Mouse (Mus musculus) myocyte (in vitro differentiated cells): ENCODE measurements around the gene Ino80d. TPM values are rescaled to one million over a fixed set of nuclear protein-coding genes. Genes with fewer than 3 reads are reported as not detected.

Source experiments
- H3K27me3 ChIP-seq: one replicate; pipeline ENCODE4 v1.6.1; 2011; ENCODE audit not compliant: control insufficient read depth, insufficient read depth, insufficient read length
- H3K36me3 ChIP-seq: one replicate; pipeline ENCODE4 v1.6.1; 2011; ENCODE audit not compliant: control insufficient read depth, insufficient read depth
- H3K4me2 ChIP-seq: one replicate; pipeline ENCODE4 v1.6.1; 2011; ENCODE audit warnings: low read depth, control low read depth
- H3K4me3 ChIP-seq: one replicate; pipeline ENCODE4 v1.5.1; 2011; ENCODE audit warnings: mild to moderate bottlenecking, control low read depth, moderate library complexity
- H3K79me2 ChIP-seq: one replicate; pipeline ENCODE4 v1.6.1; 2011; ENCODE audit not compliant: control insufficient read depth, insufficient read depth
- H3ac ChIP-seq: one replicate; pipeline ENCODE4 v1.6.1; 2011; ENCODE audit not compliant: control insufficient read depth, insufficient read length
- CEBPB ChIP-seq: IDR thresholded peaks from 2 replicates; pipeline ENCODE4 v1.6.1; 2011; ENCODE audit warnings: mild to moderate bottlenecking, moderate library complexity; ENCODE audit not compliant: poor library complexity, insufficient read depth, severe bottlenecking
- E2F4 ChIP-seq: IDR thresholded peaks from one replicate; pipeline ENCODE4 v1.6.1; 2011; ENCODE audit warnings: mild to moderate bottlenecking, control low read depth, moderate library complexity; ENCODE audit not compliant: insufficient read depth
- MAX ChIP-seq: IDR thresholded peaks from one replicate; pipeline ENCODE4 v1.6.1; 2011; ENCODE audit warnings: low read depth, mild to moderate bottlenecking, control low read depth
- MYOD1 ChIP-seq, 3 experiments: IDR thresholded peaks; one replicate each; pipeline ENCODE4 v1.6.1; 2011; ENCODE audit warnings: control low read depth in 2 of 3, low read depth in 2 of 3, mild to moderate bottlenecking in 2 of 3, moderate library complexity in 1 of 3; ENCODE audit not compliant: insufficient read length in 2 of 3, control insufficient read depth in 1 of 3
- MYOG ChIP-seq, 3 experiments: IDR thresholded peaks; one replicate each; pipeline ENCODE4 v1.6.1; 2011; ENCODE audit warnings: control low read depth in 2 of 3, low read depth in 2 of 3, mild to moderate bottlenecking in 2 of 3; ENCODE audit not compliant: insufficient read length in 2 of 3, control insufficient read depth in 1 of 3, insufficient read depth in 1 of 3
- POLR2A ChIP-seq: IDR thresholded peaks from one replicate; pipeline ENCODE4 v1.6.1; 2011; ENCODE audit warnings: low read depth, mild to moderate bottlenecking, control low read depth, moderate library complexity; ENCODE audit not compliant: insufficient read length
- POLR2AphosphoS2 ChIP-seq: IDR thresholded peaks from one replicate; pipeline ENCODE4 v1.6.1; 2011; ENCODE audit warnings: low read depth, control low read depth; ENCODE audit not compliant: insufficient read length
- REST ChIP-seq: IDR thresholded peaks from one replicate; pipeline ENCODE4 v1.6.1; 2011; ENCODE audit warnings: mild to moderate bottlenecking, control low read depth, moderate library complexity; ENCODE audit not compliant: insufficient read depth, insufficient read length
- SRF ChIP-seq: IDR thresholded peaks from one replicate; pipeline ENCODE4 v1.6.1; 2011; ENCODE audit warnings: low read depth; ENCODE audit not compliant: control insufficient read depth, insufficient read length
- TCF12 ChIP-seq: IDR thresholded peaks from one replicate; pipeline ENCODE4 v1.6.1; 2011; ENCODE audit warnings: mild to moderate bottlenecking, control low read depth; ENCODE audit not compliant: poor library complexity, insufficient read depth, severe bottlenecking
- TCF3 ChIP-seq: IDR thresholded peaks from one replicate; pipeline ENCODE4 v1.6.1; 2011; ENCODE audit warnings: low read depth, control low read depth; ENCODE audit not compliant: insufficient read length
- USF1 ChIP-seq: IDR thresholded peaks from one replicate; pipeline ENCODE4 v1.6.1; 2011; ENCODE audit warnings: low read depth, mild to moderate bottlenecking, control low read depth, moderate library complexity
- polyA plus RNA-seq: library from polyadenylated mRNA; unstranded; fragments of >200 nt; fragmentation: generic; extraction: Trizol; gene quantifications from one replicate; pipeline ENCODE4 v1.2.1, GENCODE M21; 2012; ENCODE audit warnings: missing spikeins

Ino80d gene
- polyA plus RNA-seq, 1 experiment, result 1.7 TPM

DNA sequence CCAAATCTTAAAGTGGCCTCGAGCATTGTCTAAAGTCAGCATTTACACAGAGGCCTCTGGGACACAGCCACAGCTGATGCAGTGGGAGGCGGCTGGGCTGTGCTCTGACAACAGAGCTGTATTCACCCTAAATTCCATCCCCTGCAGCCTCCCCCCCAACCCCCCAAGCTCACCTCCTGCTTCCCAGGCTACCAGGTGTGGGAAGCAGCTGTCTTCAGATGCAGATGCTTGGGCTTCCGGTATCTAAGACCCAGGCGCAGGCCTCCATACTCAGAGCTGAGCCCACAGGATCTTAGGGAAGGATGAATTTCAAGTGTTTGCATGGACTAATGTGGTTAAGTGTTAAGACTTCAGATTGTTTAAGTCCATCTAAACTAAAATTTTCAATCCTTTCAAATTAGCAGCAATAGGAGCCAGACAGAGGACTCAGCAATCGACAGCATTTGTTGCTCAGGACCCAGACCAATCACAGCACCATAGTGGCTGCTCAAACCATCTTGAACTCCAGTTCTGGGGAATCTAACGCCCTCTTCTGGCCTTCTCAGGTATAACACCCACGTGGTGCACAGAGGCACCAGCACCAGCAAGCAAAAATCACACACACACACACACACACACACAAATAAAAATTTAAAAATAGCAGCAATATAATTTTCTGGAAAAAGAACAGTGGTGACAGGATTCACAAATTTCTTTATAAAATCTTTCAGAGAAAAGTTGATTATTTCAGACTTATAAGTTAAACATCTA lies 3.8 kb downstream of the Ino80d start:
- Histone ChIP-seq H3ac (no peak overlapping the region), H3K4me2 (no peak overlapping the region), H3K79me2 (peaks cover 87% of the 10 kb centered on the region), H3K4me3 (no peak overlapping the region), H3K27me3 (no peaks in the 10 kb centered on the region), H3K36me3 (no peaks in the 10 kb centered on the region)
- TF ChIP-seq TCF3 (no peak), POLR2A (no peak), MYOD1 (IDR thresholded peaks at IDR 0.05; ENCODE audit: control insufficient read depth in 1 of 3, insufficient read length in 2 of 3, low read depth in 2 of 3) (no peak), USF1 (no peak), E2F4 (no peak), SRF (no peak), MAX (no peak), TCF12 (no peak), REST (no peak)

DNA sequence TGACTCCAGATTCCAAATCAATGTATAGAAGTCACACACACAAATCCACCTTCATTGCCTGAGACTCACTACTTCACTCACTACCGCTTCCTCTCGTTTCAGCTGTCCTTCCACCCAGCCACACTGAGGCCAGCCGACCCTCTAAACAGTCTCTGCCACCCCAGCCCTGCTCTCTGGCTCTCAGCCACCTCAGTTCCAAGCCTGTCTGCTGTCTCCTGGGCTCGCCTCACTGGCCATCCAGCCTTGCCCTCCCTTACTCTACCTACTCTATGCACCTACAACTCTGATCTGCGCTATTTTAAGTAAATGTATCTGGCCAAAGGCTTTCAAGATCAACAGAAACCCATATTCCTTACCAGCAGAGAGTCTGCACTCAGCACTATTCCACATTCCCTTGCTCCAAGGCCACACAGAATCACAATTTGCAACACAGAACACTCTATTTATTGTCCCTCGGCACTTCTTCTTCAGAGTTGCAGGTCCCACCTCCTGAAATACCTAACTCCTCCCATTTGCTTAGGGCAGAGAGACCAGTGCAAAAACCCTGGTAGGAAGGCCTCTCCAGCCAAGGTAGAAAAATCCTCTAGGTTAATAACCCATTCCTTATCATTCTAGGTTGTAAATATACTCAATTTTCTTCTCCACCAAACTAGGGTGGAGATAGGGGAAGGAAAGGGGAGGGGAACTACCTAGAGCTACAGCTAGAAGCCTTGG lies 6.7 kb downstream of the Ino80d start:
- Histone ChIP-seq H3K79me2 (peaks cover 71% of the 10 kb centered on the region), H3K27me3 (no peaks in the 10 kb centered on the region), H3K36me3 (peaks cover 15% of the 10 kb centered on the region), H3K4me2 (no peak overlapping the region), H3ac (no peak overlapping the region), H3K4me3 (no peak overlapping the region)
- TF ChIP-seq POLR2AphosphoS2, result no peak
- TF ChIP-seq SRF, result no peak
- no peak for TF ChIP-seq REST
- no peak for TF ChIP-seq MAX
- TF ChIP-seq TCF3, result no peak
- TF ChIP-seq POLR2A, result no peak
- no peak for TF ChIP-seq MYOD1 (IDR thresholded peaks at IDR 0.05; ENCODE audit: control insufficient read depth in 1 of 3, insufficient read length in 2 of 3, low read depth in 2 of 3)
- TF ChIP-seq CEBPB, result no peak
- TF ChIP-seq TCF12, result no peak
- no peak for TF ChIP-seq E2F4
- no peak for TF ChIP-seq MYOG (IDR thresholded peaks at IDR 0.05; ENCODE audit: control insufficient read depth in 1 of 3, insufficient read depth in 1 of 3, insufficient read length in 2 of 3, low read depth in 2 of 3)
- no peak for TF ChIP-seq USF1

GRCm38 (mm10) chr1:63102758-63103451 lies 11.6 kb downstream of the Ino80d start:
- Histone ChIP-seq H3K36me3 (peaks cover 34% of the 10 kb centered on the region), H3K4me3 (no peak overlapping the region), H3K79me2 (peaks cover 22% of the 10 kb centered on the region), H3K4me2 (no peak overlapping the region), H3K27me3 (no peaks in the 10 kb centered on the region), H3ac (no peak overlapping the region)
- no peak for TF ChIP-seq TCF12

GRCm38 (mm10) chr1:63100196-63100595 lies 14.3 kb downstream of the Ino80d start:
- H3K36me3 ChIP-seq, result peaks cover 38% of the 10 kb centered on the region
- H3K4me2 ChIP-seq, result no peak overlapping the region
- no peak overlapping the region for H3ac ChIP-seq
- no peak overlapping the region for H3K4me3 ChIP-seq
- H3K27me3 ChIP-seq, result no peaks in the 10 kb centered on the region
- TF ChIP-seq REST, result no peak
- no peak for TF ChIP-seq MYOD1 (IDR thresholded peaks at IDR 0.05; ENCODE audit: control insufficient read depth in 1 of 3, insufficient read length in 2 of 3, low read depth in 2 of 3)
- TF ChIP-seq E2F4, result no peak
- no peak for TF ChIP-seq SRF
- TF ChIP-seq MAX, result no peak
- no peak for TF ChIP-seq CEBPB
- TF ChIP-seq POLR2A, result no peak
- TF ChIP-seq USF1, result no peak
- TF ChIP-seq TCF3, result no peak
- no peak for TF ChIP-seq POLR2AphosphoS2
- TF ChIP-seq MYOG (IDR thresholded peaks at IDR 0.05; ENCODE audit: control insufficient read depth in 1 of 3, insufficient read depth in 1 of 3, insufficient read length in 2 of 3, low read depth in 2 of 3), result no peak
- TF ChIP-seq TCF12, result no peak
- H3K79me2 ChIP-seq, result peaks cover 11% of the 10 kb centered on the region

DNA sequence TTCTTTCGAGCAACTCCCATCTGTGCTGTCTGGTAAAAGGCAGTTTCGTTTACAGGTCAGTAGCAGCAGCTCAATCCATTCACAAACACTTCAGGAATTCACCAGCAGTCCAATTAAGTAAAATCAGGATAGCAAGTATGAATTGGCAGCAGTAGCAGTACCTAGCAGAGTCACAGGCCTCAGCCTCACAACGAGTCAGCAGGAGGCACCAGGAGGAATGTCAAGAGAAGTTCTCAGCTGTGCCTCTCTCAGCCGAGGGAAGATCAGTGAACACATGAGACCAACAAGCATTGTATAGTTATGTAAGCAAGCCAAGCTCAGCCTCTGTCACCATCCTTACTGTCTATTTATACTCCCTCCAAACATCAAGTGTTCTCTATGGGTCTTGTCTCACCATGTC lies 15.6 kb downstream of the Ino80d start:
- peaks cover 33% of the 10 kb centered on the region for H3K36me3 ChIP-seq

More for the DNA sequence above, 15.6 kb downstream of the Ino80d start:
- no peak overlapping the region for H3ac ChIP-seq
- no peaks in the 10 kb centered on the region for H3K27me3 ChIP-seq
- TF ChIP-seq USF1 (no peak), MAX (no peak), CEBPB (no peak), SRF (no peak), POLR2A (no peak), TCF12 (no peak), E2F4 (no peak), MYOD1 (IDR thresholded peaks at IDR 0.05; ENCODE audit: control insufficient read depth in 1 of 3, insufficient read length in 2 of 3, low read depth in 2 of 3) (no peak), POLR2AphosphoS2 (no peak), REST (no peak), MYOG (IDR thresholded peaks at IDR 0.05; ENCODE audit: control insufficient read depth in 1 of 3, insufficient read depth in 1 of 3, insufficient read length in 2 of 3, low read depth in 2 of 3) (no peak), TCF3 (no peak)
- no peak overlapping the region for H3K4me2 ChIP-seq
- H3K4me3 ChIP-seq, result no peak overlapping the region
- H3K79me2 ChIP-seq, result peaks cover 17% of the 10 kb centered on the region
